Mouse (Mus musculus): ENCODE data around the gene Ankrd54.

- no peak for TF ChIP-seq CTCF (IDR thresholded peaks at IDR 0.05; ENCODE audit: control insufficient read depth, insufficient read depth, insufficient read length)
- no peak for TF ChIP-seq USF1 (IDR thresholded peaks at IDR 0.05; ENCODE audit: low read depth)
- no peak for TF ChIP-seq MAX (IDR thresholded peaks at IDR 0.05)
- no peak for TF ChIP-seq MYOD1 (IDR thresholded peaks at IDR 0.05; ENCODE audit: control insufficient read depth, insufficient read length, low read depth)
- TF ChIP-seq MYOG (IDR thresholded peaks at IDR 0.05; ENCODE audit: control insufficient read depth, extremely low read depth, insufficient read length): no peak
- no peak for TF ChIP-seq FOSL1 (IDR thresholded peaks at IDR 0.05; ENCODE audit: insufficient read depth, low read length, poor library complexity, severe bottlenecking)
These were observed 11.0 kb downstream of the Ankrd54 start for GRCm38 (mm10) chr15:79051461-79052360.
